Mouse (Mus musculus) hindbrain, embryonic 16.5 days (tissue): ENCODE measurements at regions not wholly inside any gene's neighbourhood (a gene's known extent, or its start where the extent isn't known, plus 50 kb on each side); places are given as distances from the start of the nearest gene placed in this dataset.
"Not testable (repeated sequence)": the region's sequence is repeated elsewhere in the genome, so short reads cannot be mapped to it uniquely, and the experiment has no call there.

ENCODE experiments used
- ATAC-seq: fragments of 200-750 bp; cut with Nextera tagmentation; 2 replicates; pipeline ENCODE4 v1.8.0; 2017; ENCODE audit warnings: moderate TSS enrichment, moderate library complexity
- H3K27ac ChIP-seq: fragments of 300-500 bp; sonication (generic); 2 replicates; pipeline ENCODE4 v1.5.1; 2014; ENCODE audit warnings: low read depth, mild to moderate bottlenecking, control low read depth, low read length, moderate library complexity
- H3K27me3 ChIP-seq: fragments of 300-500 bp; sonication (generic); replicated peaks from 2 replicates; pipeline ENCODE4 v1.6.1; 2014; ENCODE audit warnings: low read length; ENCODE audit not compliant: control insufficient read depth, insufficient read depth
- H3K36me3 ChIP-seq: fragments of 300-500 bp; sonication (generic); 2 replicates; pipeline ENCODE4 v1.6.1; 2014; ENCODE audit warnings: mild to moderate bottlenecking, low read length, moderate library complexity, mixed read lengths; ENCODE audit not compliant: control insufficient read depth, insufficient read depth
- H3K4me1 ChIP-seq: fragments of 300-500 bp; sonication (generic); 2 replicates; pipeline ENCODE4 v1.6.1; 2014; ENCODE audit warnings: low read depth, low read length; ENCODE audit not compliant: control insufficient read depth, insufficient read depth
- H3K4me2 ChIP-seq: fragments of 300-500 bp; sonication (generic); 2 replicates; pipeline ENCODE4 v1.6.1; 2014; ENCODE audit warnings: mild to moderate bottlenecking, low read length, control low read depth, moderate library complexity
- H3K4me3 ChIP-seq: fragments of 300-500 bp; sonication (generic); 2 replicates; pipeline ENCODE4 v1.5.1; 2014; ENCODE audit warnings: mild to moderate bottlenecking, low read length, control low read depth, moderate library complexity
- H3K9ac ChIP-seq: fragments of 300-500 bp; sonication (generic); 2 replicates; pipeline ENCODE4 v1.6.1; 2014; ENCODE audit warnings: low read depth, mild to moderate bottlenecking, control low read depth, low read length, moderate library complexity
- H3K9me3 ChIP-seq: fragments of 300-500 bp; sonication (generic); 2 replicates; pipeline ENCODE4 v1.6.1; 2014; ENCODE audit warnings: mild to moderate bottlenecking, low read length, moderate library complexity; ENCODE audit not compliant: control insufficient read depth
- WGBS: fragments of 180-500 bp; shearing (Covaris S2); extraction: QIAGEN DNeasy Blood & Tissue Kit; methylation state at CpG from one replicate; pipeline ENCODE4 v1.1.7; 2014; 5-methylcytosine and 5-hydroxymethylcytosine counted together

- ATAC-seq, result no peak
- Histone ChIP-seq H3K36me3 (no peaks in the 10 kb centered on the region), H3K9ac (no peak overlapping the region), H3K4me2 (no peak overlapping the region), H3K9me3 (no peaks in the 10 kb centered on the region), H3K4me1 (no peaks in the 10 kb centered on the region), H3K27me3 (no peaks in the 10 kb centered on the region), H3K4me3 (no peak overlapping the region), H3K27ac (no peak overlapping the region)
- 76% methylated on average over 5 of the region's 5 CpGs for WGBS
Observed at GRCm38 (mm10) chr2:179148194-179148593, 294.0 kb upstream of the Cdh4 start.

GRCm38 (mm10) chr2:179148667-179149066 lies 293.6 kb upstream of the Cdh4 start:
- H3K9ac ChIP-seq, result no peak overlapping the region
- no peaks in the 10 kb centered on the region for H3K4me1 ChIP-seq
- no peak overlapping the region for H3K4me3 ChIP-seq
- 45% methylated on average over 4 of the region's 4 CpGs for WGBS
- peak; percentile 27; the same call in 1 of the 2 replicates for ATAC-seq
- H3K27ac ChIP-seq, result no peak overlapping the region
- H3K4me2 ChIP-seq, result no peak overlapping the region
- no peaks in the 10 kb centered on the region for H3K9me3 ChIP-seq
- H3K36me3 ChIP-seq, result no peaks in the 10 kb centered on the region
- no peaks in the 10 kb centered on the region for H3K27me3 ChIP-seq

- H3K9ac ChIP-seq, result no peak overlapping the region
- H3K4me3 ChIP-seq, result no peak overlapping the region
- no peak overlapping the region for H3K4me2 ChIP-seq
- 93% methylated on average over 9 of the region's 9 CpGs for WGBS
- ATAC-seq, result no peak
- H3K27me3 ChIP-seq, result no peaks in the 10 kb centered on the region
- no peak overlapping the region for H3K27ac ChIP-seq
- no peaks in the 10 kb centered on the region for H3K9me3 ChIP-seq
- H3K36me3 ChIP-seq, result no peaks in the 10 kb centered on the region
- H3K4me1 ChIP-seq, result no peaks in the 10 kb centered on the region; the same call in 1 of the 2 replicates
Observed at GRCm38 (mm10) chr2:179158881-179159280, 283.4 kb upstream of the Cdh4 start.

- Histone ChIP-seq H3K9ac (no peak overlapping the region), H3K4me1 (no peaks in the 10 kb centered on the region), H3K4me3 (no peak overlapping the region), H3K27me3 (no peaks in the 10 kb centered on the region), H3K27ac (no peak overlapping the region), H3K9me3 (no peaks in the 10 kb centered on the region), H3K36me3 (no peaks in the 10 kb centered on the region), H3K4me2 (no peak overlapping the region)
- 89% methylated on average over 5 of the region's 5 CpGs for WGBS
- ATAC-seq, result no peak
Observed at GRCm38 (mm10) chr2:179163116-179163515, 279.1 kb upstream of the Cdh4 start.

GRCm38 (mm10) chr2:179170157-179170556 lies 272.1 kb upstream of the Cdh4 start:
- H3K27me3 ChIP-seq, result no peaks in the 10 kb centered on the region
- no peak overlapping the region for H3K4me3 ChIP-seq
- no peak for ATAC-seq
- WGBS, result 77% methylated on average over 6 of the region's 6 CpGs
- H3K9me3 ChIP-seq, result no peaks in the 10 kb centered on the region
- H3K4me2 ChIP-seq, result no peak overlapping the region
- H3K9ac ChIP-seq, result no peak overlapping the region
- no peaks in the 10 kb centered on the region for H3K4me1 ChIP-seq
- no peak overlapping the region for H3K27ac ChIP-seq
- H3K36me3 ChIP-seq, result no peaks in the 10 kb centered on the region

GRCm38 (mm10) chr2:179170608-179171007 lies 271.6 kb upstream of the Cdh4 start:
- Histone ChIP-seq H3K27me3 (no peaks in the 10 kb centered on the region), H3K4me2 (no peak overlapping the region), H3K4me1 (no peaks in the 10 kb centered on the region), H3K4me3 (no peak overlapping the region), H3K36me3 (no peaks in the 10 kb centered on the region), H3K9me3 (no peaks in the 10 kb centered on the region), H3K27ac (no peak overlapping the region), H3K9ac (no peak overlapping the region)
- no peak for ATAC-seq
- 70% methylated on average over 3 of the region's 3 CpGs for WGBS

- not testable (repeated sequence) for H3K27ac ChIP-seq, H3K4me1 ChIP-seq, H3K27me3 ChIP-seq, H3K36me3 ChIP-seq, H3K9ac ChIP-seq, H3K9me3 ChIP-seq
- H3K4me3 ChIP-seq, result peak overlapping the region; percentile 20; the same call in 1 of the 2 replicates
- 9% methylated on average over 27 of the region's 35 CpGs for whole genome bisulfite sequencing
- peak; percentile 45; the same call in 1 of the 2 replicates for ATAC-seq
- H3K4me2 ChIP-seq, result peak overlapping the region; percentile 46
Observed at GRCm38 (mm10) chr2:179176835-179177530, 265.2 kb upstream of the Cdh4 start.

GRCm38 (mm10) chr2:179181366-179181765 lies 260.9 kb upstream of the Cdh4 start:
- Histone ChIP-seq H3K36me3 (no peaks in the 10 kb centered on the region), H3K27me3 (peaks cover 7% of the 10 kb centered on the region), H3K4me3 (no peak overlapping the region), H3K27ac (no peak overlapping the region), H3K4me2 (no peak overlapping the region), H3K9me3 (no peaks in the 10 kb centered on the region), H3K4me1 (peaks cover 5% of the 10 kb centered on the region), H3K9ac (no peak overlapping the region)
- no peak for ATAC-seq
- WGBS, result 53% methylated on average over 3 of the region's 3 CpGs

- Histone ChIP-seq H3K4me2 (no peak overlapping the region), H3K9me3 (no peaks in the 10 kb centered on the region), H3K27me3 (peaks cover 3% of the 10 kb centered on the region; the same call in 1 of the 2 replicates), H3K4me1 (peaks cover 5% of the 10 kb centered on the region), H3K27ac (no peak overlapping the region), H3K36me3 (no peaks in the 10 kb centered on the region), H3K9ac (no peak overlapping the region), H3K4me3 (no peak overlapping the region)
- 0 out of 2 replicates have a peak, but pooled peaks have one; percentile 45 for ATAC-seq
- 58% methylated on average over 4 of the region's 4 CpGs for WGBS
Observed at GRCm38 (mm10) chr2:179182123-179182522, 260.1 kb upstream of the Cdh4 start.
